Mouse (Mus musculus) layer of hippocampus, postnatal 10 days (tissue): ENCODE results near the gene Gm20605. TPM values are rescaled to one million over a fixed set of nuclear protein-coding genes. Genes with fewer than 3 reads are reported as not detected.

ENCODE experiments used
- DNase-seq, 2 experiments: peaks; one replicate each; pipeline ENCODE4 v3.0.0; 2021; ENCODE audit warnings: low spot score in 2 of 2
- total RNA-seq, 2 experiments: library from RNA; stranded (reverse); gene quantifications; 2 replicates each; pipeline ENCODE4 v1.2.3; 2021

Gm20605 gene
- total RNA-seq, 2 experiments from 2014 or later: 8.7 to 8.9 TPM

GRCm38 (mm10) chr5:137649669-137650571 is 20.9 kb downstream of the Gm20605 start:
- no peak for DNase-seq

- DNase-seq: peak; percentile 51 to 67
Measured at GRCm38 (mm10) chr5:137652474-137652873, 23.5 kb downstream of the Gm20605 start.

- DNase-seq: no peak
Measured at GRCm38 (mm10) chr5:137653366-137653765, 24.4 kb downstream of the Gm20605 start.

- DNase-seq: no peak
Measured at GRCm38 (mm10) chr5:137654746-137655145, 25.8 kb downstream of the Gm20605 start.

- DNase-seq: peak; percentile 83 to 85
Measured at GRCm38 (mm10) chr5:137656977-137657376, 28.0 kb downstream of the Gm20605 start.

- DNase-seq: no peak
Measured at GRCm38 (mm10) chr5:137660064-137660688, 31.2 kb downstream of the Gm20605 start.

GRCm38 (mm10) chr5:137663057-137663456 is 34.1 kb downstream of the Gm20605 start:
- DNase-seq: no peak

DNA sequence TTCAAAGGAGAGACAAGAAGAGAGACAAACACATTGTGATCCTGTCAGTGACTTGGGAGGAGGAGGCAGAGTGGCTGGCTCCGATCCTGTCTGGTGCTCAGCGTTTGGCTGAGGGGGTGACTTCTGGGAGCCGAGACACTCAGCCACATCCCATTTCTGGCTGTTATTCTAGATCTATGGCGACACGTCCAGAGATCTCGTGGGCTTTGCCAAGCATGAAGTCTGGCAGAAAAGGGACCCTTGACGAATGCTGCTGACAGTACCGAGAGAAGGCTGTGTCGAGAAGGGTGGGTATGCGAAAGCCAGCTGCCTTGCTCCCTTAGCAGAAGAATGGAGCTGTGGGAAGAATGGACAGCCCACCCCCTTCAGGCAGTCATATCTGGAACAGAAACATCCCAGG is 40.0 kb downstream of the Gm20605 start:
- no peak for DNase-seq

GRCm38 (mm10) chr5:137670240-137670639 is 41.3 kb downstream of the Gm20605 start:
- DNase-seq: peak in 1 of 2 experiments; percentile 11

DNA sequence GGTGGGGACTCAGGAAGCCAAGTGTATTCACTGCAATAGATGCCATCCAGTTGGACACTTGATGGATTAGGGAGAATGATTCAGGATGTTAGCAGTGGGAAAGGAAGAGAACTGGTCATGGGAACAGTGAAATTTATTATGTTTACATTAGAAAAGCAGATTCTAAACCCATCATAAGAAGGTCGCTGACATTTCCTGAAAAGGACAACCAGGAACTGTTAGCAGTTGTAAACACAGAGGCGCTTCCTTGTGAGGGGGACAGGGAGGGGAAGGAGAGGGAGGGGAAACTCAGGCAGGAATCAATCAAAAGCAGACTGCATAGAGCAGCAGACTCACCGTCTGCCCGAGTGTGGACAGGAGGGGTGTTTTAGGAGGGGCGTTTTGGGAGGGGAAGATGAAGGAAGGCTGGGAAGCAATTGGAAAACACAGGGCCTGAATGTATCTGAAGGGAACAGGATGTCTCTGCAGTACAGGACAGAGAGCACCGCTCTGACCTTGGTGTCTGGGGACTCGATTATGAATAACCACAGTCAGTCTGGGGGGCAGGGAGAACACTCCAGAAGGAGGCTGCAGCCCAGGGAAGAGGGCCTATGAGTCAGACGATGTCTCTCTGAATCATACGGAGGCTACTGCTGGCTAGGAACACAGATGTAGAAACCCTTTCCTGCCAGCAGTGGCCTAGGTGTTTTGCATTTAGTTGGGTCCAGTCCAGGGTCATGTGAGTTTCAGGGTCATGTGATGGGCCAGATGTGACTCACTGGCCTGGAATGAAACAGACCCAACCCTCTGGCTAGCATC is 42.7 kb downstream of the Gm20605 start:
- peak; percentile 21 to 26 for DNase-seq

DNA sequence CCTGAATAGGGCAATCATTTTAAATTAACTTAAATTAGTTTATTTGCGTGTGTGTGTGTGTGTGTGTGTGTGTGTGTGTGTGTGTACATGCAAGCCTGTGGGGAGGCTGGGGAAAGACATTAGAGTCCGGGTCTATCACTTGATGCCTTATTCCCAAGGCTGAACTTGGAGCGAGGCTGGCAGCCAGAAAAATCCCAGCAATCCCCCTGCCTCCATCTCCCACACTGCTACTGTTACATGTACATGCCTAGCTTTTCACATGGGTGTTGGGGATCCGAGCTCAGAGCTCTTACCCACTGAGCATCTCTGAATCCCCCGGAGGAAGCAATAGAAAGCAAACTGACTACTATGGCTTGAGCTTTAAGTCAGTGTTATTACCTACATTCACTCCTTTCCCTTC is 43.4 kb downstream of the Gm20605 start:
- DNase-seq: peak in 1 of 2 experiments; percentile 10

- no peak for DNase-seq
Measured at GRCm38 (mm10) chr5:137673015-137673414, 44.0 kb downstream of the Gm20605 start.

DNA sequence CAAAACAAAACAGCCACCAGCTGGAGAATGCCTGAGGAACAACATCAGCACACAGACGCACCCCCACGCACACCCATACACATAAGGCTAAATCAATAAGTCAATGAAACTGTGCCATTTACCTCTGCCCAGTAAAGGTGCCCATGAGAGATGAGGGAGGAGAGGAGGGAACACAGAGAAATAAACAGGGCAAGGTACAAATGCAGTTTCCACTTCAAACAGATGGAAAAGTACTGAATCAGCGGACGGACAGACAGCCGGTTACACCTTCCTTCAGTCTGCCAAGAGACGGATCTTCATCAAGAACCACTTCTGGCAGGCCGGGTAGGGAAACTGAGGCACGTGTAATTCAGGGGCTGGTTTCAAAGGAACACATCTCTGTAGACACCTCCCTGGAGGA is 45.8 kb downstream of the Gm20605 start:
- DNase-seq: no peak

GRCm38 (mm10) chr5:137677859-137678258 is 48.9 kb downstream of the Gm20605 start:
- no peak for DNase-seq

- DNase-seq: no peak
Measured at GRCm38 (mm10) chr5:137678736-137679135, 49.8 kb downstream of the Gm20605 start.

GRCm38 (mm10) chr5:137679726-137680125 is 50.8 kb downstream of the Gm20605 start:
- DNase-seq: no peak

DNA sequence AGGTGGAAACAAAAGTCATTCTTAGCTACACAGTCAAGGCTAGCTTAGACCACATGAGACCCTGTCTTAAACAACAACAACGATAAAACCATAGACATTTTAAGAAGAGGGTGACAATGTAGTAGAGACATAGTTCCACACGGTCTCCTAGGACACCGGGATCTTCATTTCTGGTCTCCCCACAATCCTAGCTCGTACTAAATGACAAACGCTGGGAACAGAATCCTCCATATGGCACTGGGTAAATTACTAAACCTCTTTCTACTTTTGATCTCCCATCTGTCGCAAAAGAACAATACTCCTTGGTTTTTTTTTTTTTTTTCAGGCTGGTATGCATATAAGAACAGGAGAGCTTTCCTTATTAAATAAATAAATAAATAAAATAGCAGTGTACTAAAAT is 53.6 kb downstream of the Gm20605 start:
- no peak for DNase-seq

GRCm38 (mm10) chr5:137683388-137684293 is 54.7 kb downstream of the Gm20605 start:
- no peak for DNase-seq

- peak; percentile 97 for DNase-seq
Measured at GRCm38 (mm10) chr5:137684294-137685123, 55.5 kb downstream of the Gm20605 start, which contains the start of gene Agfg2. Gene Agfg2 (minus strand): TSS chr5:137684726.

DNA sequence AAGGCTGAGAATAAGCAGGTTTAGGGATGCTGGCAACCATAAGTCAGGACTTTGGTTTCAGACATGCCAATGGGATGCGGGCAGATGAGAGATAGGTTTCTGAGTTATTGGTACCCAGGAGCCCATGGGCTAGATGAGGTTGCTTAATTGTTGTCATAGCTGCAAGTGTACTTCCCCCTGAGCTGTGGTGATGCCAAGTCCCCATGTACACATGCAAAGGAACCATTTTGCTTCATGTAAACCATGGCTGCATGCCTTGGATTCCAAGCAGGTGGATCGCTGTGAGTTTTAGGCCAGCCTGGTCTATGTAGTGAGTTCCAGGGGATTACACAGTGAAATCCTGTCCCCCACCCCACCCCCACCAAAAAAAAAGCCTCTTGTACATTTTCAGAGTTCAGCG is 56.7 kb downstream of the Gm20605 start:
- no peak for DNase-seq
